Mouse (Mus musculus): ENCODE measurements around the gene Gcn1l1.

Gcn1l1 gene

DNA sequence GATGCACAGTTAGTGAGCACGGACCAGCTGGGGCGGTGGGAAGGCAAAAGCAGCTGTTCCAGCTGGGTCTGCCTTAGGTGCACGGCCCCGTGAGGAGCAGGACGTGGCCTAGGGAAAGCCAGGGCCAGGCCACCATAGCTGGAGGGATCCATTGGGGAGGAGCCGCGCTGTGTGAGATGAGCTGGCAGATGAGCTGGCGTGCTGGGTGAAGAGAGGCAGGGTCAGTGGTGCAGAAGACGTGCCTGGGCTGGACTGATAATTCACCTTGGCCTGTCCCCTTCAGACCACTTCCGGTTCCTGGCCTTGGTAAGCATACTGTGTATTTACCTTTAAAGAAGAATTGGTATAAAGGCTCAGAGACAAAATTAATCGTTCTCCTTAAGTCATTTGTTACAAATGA is 46.5 kb downstream of the Gcn1l1 start:
- no peak for DNase-seq (ENCODE audit: low read depth, low spot score)

DNA sequence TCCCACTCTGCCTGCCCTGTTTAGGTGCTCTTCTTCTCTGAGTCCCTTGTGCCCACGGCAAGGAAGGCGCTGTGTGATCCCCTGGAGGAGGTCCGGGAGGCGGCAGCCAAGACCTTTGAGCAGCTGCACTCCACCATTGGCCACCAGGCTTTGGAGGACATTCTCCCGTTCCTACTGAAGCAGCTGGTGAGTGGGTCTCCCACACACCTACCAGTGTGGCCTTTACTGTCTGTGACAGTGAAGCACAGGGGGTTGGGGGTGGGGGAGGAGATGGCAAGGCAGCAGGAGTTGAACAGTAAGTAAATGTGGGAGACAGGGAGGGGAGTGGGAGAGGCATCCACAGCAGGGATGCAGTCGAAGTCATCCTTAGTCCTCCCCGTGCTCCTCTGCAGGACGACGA is 48.3 kb downstream of the Gcn1l1 start:
- no peak for DNase-seq (ENCODE audit: low read depth, low spot score)

DNA sequence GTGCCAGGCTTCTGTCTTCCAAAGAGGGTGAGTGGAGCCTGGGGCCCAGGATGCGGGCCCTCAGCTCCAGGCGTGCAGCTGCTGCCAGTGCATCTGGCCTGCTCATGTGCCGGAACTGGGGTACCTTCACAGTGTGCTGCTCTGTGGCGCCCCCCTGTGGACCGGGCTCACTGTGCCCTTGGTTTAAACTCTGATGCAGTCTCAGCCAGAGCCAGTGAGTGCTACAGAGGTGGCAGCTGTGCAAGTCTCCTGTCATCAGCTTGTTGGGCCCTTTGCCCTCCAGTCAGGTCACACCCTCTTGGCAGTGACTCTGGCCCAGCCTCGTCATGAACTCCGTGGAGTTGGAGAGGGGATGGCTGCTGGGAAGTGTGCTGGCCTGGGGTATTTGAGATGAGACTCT is 49.9 kb downstream of the Gcn1l1 start:
- peak; percentile 48 for DNase-seq (ENCODE audit: low read depth, low spot score)

DNA sequence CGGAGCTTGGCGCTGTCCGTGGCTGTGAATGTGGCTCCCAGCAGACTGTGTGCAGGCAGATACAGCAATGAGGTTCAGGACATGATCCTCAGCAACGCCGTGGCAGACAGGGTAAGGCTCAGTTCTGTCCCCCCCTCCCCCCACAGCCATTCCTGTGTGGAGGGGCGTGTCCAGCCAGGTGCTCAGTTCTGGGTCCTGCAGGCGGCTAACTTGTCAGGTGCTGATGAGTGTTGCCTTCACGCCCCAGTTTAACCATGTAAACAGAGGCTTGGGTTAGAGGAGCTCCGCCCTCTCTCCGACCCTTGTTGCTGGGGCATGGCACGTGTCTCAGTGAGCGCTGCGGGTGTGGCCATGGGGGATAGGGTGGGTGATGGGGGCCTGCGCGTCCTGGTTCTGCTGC is 54.6 kb downstream of the Gcn1l1 start:
- no peak for DNase-seq (ENCODE audit: low read depth, low spot score)

DNA sequence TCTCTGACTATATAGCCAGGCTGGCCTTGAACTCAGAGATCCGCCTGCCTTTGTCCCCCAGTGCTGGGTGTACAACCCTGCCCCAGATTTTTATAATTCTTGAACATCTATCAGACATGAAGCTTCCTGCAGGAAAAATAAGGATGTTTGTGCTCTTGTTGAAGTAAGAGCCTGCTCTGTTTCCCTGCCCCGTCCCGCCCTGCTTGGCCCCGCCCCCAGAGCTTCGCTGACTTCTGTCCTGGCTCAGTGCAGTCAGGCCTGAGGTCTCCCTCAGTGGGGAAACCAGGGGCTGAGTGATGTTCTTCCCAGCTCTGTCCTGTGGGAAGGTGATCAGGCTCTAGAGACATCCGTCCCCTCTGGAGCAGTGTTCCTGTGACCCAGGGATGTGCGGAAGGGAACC is 57.6 kb downstream of the Gcn1l1 start:
- no peak for DNase-seq (ENCODE audit: low read depth, low spot score)

DNA sequence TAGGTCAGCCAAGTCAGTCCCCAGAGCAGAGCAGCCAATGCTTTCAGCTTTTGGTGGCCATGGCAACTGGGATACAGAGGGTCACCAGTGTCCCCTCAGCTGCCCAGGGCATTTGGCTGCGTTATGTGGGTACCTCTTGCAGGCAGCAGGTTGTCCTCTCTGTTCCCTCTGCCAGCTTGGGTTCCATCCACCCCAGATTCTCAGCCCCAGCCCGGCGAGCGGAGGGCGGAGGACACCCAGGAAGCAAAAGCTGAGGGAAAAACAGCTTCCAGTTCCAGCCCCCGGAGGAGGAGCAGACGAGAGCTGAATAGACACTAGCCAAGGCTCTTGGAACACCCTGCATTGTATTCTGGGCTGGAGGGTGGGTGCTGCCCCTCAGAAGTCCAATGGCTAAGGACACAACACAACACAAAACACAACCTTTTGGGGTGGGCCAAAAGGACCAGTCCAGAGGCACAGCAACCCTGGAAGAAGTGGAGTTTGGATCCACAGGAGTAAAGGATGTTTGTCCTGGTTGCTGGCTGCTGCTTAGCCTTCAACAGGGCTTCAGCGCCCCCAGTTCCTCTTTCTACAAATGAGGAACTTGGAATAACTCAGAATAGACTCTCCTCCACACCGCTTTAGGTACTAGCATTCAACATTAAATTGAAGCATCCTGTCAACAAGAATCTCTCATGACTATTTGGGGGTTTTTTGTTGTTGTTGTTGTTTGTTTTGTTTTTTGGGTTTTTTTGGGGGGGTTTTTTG is 58.8 kb downstream of the Gcn1l1 start:
- DNase-seq (ENCODE audit: low read depth, low spot score): no peak

DNA sequence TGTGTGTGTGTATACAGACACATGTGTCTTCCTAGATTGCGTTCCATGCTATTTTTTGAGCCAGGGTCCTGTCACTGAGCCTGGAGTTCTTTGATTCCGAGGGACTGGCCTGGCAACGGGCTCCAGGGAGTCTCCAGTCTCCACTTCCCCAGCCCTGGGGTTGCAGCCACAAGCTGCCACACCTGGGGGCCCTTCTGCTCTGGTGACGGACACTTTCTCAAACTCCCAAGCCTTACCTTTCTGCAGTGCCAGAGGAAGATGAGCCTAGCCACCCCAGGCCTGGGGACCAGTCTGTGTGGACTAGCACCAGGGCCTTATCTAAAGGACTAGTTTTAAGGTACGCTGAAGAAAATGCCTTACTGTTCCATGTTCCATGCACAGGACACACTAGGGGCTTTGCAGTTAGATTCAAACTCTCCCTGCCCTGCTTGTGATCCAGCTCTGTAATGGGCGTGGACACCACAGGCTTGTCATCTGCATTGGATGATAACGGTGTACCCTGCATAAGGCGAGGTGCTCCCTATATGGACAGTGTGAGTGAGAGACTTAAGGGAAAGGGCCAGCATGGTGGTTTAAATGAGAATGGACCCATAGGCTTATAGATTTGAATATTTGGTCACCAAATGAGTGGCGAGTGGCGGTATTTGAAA is 61.3 kb downstream of the Gcn1l1 start:
- DNase-seq (ENCODE audit: low read depth, low spot score): no peak

DNA sequence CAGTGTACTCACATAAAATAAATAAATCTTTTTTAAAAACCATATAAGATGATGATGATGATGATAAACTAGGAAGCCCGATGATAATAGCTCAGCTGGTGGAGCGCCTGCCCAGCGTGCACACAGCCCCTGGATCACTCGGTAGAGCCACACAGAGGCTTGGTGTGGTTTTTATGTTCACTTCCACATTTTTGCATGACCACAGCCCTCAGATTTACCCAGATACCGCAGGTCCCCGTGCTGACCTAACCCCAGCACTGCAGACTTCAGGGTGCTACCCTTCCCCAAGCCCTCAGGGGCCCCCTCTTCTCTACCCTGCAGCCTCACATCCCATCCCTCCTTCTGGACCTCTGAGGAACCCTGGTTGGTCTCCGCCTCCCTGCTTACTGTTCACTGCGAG is 63.0 kb downstream of the Gcn1l1 start:
- no peak for DNase-seq (ENCODE audit: low read depth, low spot score)

DNA sequence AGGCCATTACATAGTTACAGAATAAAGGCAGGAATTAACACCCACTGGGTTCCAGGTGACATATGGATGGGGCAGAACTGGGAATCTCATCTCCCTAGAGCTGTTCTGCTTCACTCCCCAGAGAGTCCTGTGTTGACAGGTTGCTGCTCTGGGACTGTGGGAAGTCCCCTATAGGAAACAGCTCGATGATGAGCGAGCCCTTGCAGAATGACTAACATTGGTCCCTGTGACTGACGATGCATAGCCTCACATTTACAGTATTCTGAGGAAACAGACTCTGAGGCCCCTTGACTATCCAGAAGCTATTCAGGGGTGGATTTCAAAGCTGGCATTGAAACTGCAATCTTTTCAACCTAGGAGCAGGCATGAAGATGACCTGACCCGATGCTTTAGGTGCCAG is 64.6 kb downstream of the Gcn1l1 start:
- no peak for DNase-seq (ENCODE audit: low read depth, low spot score)

DNA sequence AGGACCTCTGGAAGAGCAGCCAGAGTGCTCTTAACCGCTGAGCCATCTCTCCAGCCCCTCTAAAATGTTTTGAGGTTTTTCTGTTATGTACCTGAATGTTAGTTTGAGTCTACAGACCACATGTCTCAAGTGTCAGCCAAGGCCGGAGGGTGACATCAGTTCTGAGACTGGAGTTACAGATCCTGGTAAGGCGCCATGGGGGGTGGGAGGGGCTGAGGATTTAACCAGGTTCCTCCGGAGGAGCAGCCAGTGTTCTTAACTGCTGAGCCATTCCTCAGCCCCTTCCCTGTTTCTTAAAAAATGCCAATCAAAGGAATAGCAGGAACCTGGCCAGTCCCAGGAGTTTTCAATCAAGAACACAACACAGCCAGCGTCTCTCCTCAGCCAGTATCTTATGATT is 65.2 kb downstream of the Gcn1l1 start:
- DNase-seq (ENCODE audit: low read depth, low spot score): no peak

DNA sequence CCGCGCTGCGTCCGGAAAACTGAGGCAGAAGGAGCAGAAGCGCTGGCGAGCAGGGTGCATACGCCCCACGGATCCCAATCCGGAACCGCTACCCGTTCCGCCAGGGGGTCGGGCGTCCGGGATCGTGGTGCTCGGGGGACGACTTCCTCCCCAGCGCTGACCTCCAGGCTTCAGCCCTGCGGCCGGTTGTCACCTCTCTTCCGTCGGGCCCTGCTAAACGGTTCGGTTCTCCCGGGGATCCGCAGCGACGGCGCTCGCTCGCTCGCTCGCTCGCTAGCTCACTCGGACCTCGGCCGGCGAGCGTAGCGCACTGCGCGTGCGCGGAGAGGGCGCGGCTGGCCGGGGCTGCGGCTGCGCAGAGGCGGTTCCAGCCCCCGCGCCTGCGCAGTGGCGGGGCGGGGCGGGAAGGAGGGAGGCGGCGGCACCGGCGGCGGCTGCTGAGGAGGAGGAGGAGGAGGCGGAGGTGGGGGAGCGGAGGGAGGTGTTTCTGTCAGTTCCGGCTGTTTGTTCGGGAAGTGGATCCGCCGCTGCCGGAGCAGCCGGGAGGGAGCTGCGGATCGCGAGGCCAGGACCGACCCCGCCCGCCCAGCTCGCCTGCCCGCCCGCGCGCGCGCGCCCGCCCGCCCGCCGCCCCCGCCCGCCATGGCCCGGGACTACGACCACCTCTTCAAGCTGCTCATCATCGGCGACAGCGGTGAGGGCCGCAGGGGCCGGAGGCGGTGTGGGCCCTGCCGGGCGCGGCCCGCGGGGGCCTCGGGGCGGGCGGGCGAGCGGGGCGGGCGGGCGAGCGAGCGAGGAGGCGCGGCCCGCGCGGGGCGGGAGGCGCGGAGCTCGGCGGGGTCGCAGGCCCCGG is 66.7 kb downstream of the Gcn1l1 start, which contains the start of gene Rab35:
Rab35 (plus strand) TSS at position 404 of the 853 bp plus-strand sequence.
- DNase-seq (ENCODE audit: low read depth, low spot score): peak; percentile 65

DNA sequence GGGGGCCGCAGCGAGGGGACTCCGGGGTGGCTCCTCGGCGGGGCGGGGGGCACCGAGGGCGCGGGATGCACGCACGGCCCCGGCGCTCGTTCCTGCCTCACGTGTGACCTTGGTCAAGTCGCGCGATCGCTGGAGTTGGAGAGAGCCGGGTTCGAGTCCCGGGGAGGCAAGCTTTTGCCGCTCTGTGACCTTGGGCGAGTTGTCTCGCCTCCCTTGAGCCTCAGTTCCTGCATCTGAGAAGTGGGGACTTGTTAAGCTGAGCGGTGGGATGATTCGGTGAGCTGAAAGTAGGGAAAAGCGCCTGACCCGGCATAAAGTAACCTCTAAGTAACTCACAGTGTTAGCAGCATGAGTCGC is 67.3 kb downstream of the Gcn1l1 start:
- DNase-seq (ENCODE audit: low read depth, low spot score): no peak

DNA sequence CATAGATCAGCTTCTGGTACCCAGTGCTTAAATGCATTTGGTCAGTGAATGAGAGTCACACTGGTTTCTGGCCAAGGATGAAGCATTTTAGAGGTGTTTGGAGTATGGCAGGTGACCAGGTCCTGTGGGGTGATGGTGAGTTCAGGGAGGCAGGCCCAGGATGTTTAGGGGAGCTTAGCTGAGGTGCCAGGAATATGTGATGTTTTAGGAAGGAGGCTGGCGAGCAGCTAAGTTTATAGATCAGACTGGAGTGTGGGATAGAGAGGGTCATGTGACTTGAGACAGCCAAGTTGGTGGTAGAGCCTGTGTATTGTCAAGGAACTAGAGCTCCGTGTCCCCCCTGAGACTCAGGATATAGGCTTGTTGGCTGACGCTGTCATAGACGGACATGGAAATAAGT is 68.0 kb downstream of the Gcn1l1 start:
- no peak for DNase-seq (ENCODE audit: low read depth, low spot score)

DNA sequence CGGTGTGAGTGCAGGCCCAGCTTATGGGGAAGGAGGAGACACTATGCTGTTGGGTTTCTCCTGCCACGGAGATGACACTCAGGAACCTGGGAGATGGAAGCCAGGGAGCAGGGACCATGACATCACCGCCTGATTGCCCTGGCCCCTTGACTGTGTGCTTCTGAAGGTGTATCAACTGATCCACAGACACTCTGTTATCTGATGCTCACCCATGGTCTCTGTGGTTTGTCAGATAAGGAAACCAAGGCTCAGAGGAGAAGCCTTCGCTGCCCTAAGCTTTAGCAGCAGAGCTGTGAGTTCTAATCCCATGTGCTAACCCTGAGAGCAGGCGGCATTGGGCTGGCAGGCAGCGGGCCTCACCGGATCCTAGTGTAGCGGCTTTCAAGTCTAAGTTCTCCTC is 69.0 kb downstream of the Gcn1l1 start:
- DNase-seq (ENCODE audit: low read depth, low spot score): no peak

DNA sequence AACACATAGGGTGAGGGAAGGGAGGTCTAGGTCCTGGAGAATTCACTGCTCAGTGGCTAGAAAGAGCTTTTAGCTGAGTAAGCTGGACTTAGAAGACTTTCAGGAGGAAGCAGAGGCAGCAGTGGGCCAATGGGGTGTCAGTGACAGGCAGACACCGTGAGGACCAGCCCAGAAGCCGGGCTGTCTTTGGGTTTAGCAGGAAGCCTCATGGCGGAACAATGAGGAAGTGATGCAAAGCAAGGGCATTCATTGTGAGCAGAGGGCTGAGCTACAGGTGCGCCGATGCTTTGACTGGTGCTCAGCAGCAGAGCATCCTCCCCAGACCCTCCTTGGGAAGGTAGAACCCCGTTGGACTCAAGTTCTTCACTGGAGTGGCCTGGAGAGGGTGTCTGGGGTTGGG is 70.5 kb downstream of the Gcn1l1 start:
- DNase-seq (ENCODE audit: low read depth, low spot score): no peak

DNA sequence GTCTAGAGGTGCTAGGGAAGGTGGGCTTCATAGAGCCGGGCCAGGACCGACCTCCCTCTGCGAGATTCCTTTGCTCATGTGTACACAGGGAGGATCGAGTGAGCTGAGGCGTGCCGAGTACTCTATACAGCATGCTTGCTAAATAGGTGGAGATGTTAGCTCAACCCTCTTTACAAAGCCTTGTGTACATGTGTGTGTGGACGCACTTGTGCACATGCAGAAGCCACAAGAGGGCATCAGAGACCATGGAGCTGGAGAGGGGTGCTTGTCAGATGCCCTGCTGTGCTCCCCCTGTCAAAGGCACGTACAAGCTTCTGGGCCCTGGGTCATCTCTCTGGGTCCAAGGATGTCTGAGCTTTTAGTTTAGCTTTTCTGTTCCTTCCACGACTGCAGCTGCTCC is 79.1 kb downstream of the Gcn1l1 start:
- no peak for DNase-seq (ENCODE audit: low read depth, low spot score)

DNA sequence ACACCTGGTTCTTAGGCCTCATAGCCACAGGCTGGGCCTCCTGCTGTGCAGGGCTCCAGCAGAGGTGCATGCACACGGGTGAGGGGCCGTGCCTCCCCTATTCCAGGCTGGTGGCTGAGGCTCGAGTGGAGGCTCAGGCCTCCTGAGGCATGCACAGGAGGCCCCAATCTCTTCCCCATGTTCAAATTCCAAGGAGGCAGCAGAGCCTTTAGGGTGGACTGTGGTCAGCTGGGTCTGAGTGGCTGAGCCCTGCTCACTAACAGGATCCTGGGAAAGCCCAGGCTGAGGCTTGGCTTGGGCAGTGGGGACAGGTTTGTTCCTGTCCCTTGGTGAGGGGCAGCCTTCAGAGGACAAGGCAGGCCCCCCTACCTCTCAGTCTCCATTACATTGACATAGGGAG is 83.8 kb downstream of the Gcn1l1 start:
- DNase-seq (ENCODE audit: low read depth, low spot score): no peak

DNA sequence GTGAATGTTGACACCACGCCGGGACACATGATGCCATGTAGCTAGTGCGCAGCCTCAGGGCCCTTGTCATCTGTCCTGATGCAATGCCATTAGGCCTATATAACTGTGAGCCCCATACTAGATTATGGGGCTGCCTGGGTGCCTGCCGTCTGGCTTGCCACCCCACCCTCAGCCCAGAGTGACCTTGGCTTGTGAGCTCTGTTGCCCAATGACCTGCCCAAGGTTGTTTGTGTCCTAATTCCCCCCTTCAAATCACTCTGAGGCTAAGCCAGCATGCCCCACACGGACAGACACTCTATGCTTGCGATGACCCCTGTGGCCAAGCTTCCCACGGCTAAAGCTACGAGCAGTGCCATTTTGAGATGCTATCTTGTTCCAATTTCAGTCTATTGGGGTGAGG is 84.6 kb downstream of the Gcn1l1 start:
- no peak for DNase-seq (ENCODE audit: low read depth, low spot score)

DNA sequence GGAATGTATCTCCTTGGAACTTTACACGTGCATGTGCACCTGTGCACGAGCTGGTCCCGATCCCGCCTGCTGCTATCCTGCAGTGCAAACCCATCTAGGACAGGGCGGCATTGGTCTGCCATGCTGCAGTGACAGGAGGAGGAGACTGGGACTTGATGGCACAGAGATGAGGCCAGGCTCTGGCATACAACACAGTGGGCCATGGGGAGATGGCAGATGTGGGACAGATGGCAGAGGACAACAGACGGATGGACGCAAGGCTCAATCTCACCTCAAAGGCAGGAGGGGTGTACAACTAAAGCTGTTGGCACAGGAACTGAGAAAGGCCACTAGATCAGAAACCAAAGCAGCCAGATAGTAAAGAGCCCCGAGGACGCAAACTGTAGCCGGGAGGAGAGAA is 85.8 kb downstream of the Gcn1l1 start:
- no peak for DNase-seq (ENCODE audit: low read depth, low spot score)

DNA sequence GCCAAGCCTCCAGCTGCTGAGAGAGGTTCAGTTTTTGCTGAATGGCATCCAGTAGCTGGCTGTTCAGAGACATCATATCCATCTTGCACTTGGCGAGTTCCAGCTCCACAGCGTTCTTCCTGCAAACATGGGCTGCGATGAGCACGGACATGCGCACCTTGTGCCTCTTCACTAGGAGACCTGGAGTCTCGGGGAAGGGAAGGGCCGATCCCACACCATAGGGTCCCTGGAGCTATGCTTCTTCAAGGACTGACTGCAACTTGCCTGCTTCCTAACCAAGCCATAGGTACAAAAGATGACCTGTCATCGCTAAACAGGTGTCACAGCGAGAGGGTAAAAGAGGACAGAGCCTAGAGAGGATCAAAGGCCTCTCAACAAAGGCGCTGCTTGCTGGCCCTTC is 86.8 kb downstream of the Gcn1l1 start:
- DNase-seq (ENCODE audit: low read depth, low spot score): no peak

DNA sequence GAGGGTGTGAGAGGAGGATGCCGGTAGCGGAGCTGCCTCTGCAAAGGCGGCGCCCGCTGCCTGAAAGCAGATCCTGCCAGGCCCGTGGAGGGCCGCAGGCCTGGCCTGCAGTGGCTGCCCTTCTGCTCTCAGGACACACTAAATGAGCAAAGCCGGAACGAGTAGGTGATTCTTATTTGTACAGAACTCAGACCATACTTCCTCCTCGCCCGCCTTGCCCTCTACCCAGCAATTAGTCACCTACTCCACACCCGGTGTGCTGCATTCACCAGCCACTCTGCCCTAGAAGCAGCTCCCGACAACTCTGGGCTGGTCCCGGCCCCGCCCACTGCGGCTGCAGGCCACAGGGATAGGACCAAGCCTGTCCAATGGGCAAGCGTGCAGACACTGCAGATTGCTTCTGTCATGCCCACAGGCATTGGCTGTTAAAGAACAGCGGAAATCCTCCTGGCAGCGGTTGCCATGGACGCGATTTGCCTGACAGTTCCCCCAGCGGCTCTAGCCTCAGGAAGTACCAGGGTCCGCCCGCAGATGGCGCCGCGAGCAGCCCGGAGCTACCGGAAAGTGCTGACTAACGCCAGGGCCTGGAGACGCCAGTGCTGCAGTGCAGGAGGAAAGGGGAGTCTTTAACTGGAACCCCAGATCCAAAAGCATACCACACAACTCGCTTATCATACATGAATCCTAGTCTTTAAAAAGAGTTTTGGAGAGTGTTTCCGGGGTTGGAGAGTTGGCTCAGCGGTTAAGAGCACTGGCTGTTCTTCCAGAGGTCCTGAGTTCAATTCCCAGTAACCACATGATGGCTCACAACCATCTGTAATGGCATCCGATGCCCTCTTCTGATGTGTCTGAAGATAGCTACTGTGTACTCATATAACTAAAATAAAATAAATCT is 87.9 kb downstream of the Gcn1l1 start:
- DNase-seq (ENCODE audit: low read depth, low spot score): peak; percentile 95

DNA sequence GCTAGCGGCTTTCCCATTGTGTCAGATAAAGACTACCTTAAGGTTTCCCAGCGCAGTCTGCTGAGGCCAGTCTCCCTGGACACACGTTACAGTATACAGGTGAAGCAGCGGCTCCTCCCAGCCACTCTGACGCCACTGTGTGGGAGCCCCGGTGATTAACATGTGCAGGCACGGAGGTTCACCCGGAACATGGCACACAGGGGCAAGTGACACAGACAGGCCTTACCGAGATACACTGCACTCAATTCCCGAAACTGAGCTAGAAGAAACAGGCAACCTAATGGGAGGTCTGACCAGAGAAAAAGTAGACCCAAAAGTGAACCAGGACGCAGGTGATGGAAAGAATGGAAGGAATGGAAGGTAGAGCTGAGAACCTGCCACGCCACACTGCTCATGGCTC is 88.7 kb downstream of the Gcn1l1 start:
- no peak for DNase-seq (ENCODE audit: low read depth, low spot score)

All from WW6 (cell line).